Mouse (Mus musculus): ENCODE measurements around the gene Cbs.

GRCm38 (mm10) chr17:31583185-31583584, 53.9 kb downstream of the Cbs start:
- no peak for TF ChIP-seq POLR2A (IDR thresholded peaks at IDR 0.05; ENCODE audit: extremely low read depth, insufficient read depth, low read length)
- TF ChIP-seq CTCF (IDR thresholded peaks at IDR 0.05; ENCODE audit: extremely low read depth, insufficient read depth, low read length), result no peak
